Mouse (Mus musculus) cerebellum, postnatal 14 days (tissue): ENCODE data around the gene Abo.

ENCODE experiments used
- DNase-seq, 2 experiments: peaks; one replicate each; pipeline ENCODE4 v3.0.0; 2021; ENCODE audit warnings: mixed read lengths in 2 of 2

Abo gene

GRCm38 (mm10) chr2:26862856-26863255 lies 1.9 kb downstream of the Abo start:
- DNase-seq, result no peak

- peak; percentile 28 to 44 for DNase-seq
Measured at GRCm38 (mm10) chr2:26847706-26848105, 17.1 kb downstream of the Abo start.

GRCm38 (mm10) chr2:26832478-26832877 lies 32.3 kb downstream of the Abo start:
- DNase-seq, result no peak

- DNase-seq, result no peak
Measured at GRCm38 (mm10) chr2:26828047-26828446, 36.7 kb downstream of the Abo start.

DNA sequence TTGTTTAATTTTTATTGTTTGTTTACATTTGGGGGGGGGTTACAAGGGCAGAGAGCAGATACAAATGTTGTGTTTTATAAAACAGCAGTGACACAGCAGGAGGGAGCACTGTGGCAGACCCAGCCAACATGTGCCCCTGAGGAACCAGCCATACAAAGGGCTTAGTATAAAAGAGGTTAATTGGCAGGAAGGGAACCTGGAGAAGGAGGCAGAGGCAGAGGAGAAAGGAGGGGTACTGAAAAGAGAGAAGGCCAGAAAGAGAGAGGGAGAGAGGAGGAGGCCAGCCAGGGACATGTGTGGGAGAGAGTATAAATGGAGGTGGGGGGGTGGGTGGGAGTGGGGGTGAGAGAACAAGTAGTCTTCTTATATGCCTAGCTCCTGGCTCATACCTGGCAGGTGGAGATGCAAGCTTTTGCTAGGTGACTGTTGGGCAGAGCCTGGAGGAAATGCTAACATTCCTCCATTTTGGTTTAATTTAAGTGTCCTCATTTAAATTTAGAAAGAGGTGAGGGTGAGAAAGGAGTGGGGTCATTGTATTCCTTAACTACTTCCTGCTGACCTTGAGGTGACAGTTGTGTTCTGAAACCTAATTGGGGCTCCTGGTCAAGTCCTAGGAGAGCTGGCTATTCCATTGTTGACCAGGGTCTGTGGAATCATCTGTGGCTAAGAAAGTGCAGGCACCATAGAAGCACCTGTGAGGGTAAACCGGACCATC lies 37.4 kb downstream of the Abo start:
- DNase-seq, result no peak
